9 mouse cellular contexts compared by ENCODE assay signal in the genomic region with DNA sequence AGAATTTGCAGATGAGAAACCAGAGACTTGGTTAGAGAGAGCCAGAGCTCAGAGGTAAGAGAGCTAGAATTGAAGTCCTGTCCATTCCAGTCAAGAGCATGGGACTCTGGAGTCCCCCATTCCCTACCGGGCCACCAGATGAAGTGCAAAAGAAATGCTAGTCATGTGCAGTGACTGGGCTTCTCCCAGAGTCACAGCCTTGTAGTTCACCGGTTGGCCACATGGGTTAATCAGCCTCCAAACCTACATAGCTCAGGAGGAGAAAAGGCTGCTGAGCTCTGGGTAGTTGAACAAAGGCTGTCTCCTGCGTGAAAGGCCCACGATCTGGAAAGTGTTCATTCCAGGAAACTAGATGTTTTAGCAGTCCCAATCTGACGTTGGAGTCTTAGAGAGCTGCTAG. TPM values are rescaled to one million over a fixed set of nuclear protein-coding genes. Genes with fewer than 3 reads are reported as not detected.
A peak's percentile ranks its signal among the peaks of the same experiment; 100 is the strongest.
DNase-seq lines count a peak whose midpoint lies in the region; ATAC-seq and TF ChIP-seq lines count a peak whose summit lies in the region.
"Had no signal": no experiment of that assay in that cellular context is flagged by ENCODE, and none has a peak within 500 bp of the region (broad histone marks: within the 10 kb centered on the region; RNA-seq: fewer than 3 reads in every experiment).

No protein-coding gene starts in this region.

- ATAC-seq in Patski: no peak
- no peak for ATAC-seq in hindbrain, embryonic 14.5 days (ENCODE audit: low FRiP score)

- H3K9ac ChIP-seq in hindbrain, embryonic 14.5 days: no peak overlapping the region
- H3K9ac ChIP-seq: lung, embryonic 15.5 days had no signal

- peak; percentile 61 for TF ChIP-seq CTCF in left cerebral cortex, adult 2 months (IDR thresholded peaks at IDR 0.05)
- peak; percentile 60 for TF ChIP-seq CTCF in Patski (IDR thresholded peaks at IDR 0.05)
- peak; percentile 66 for TF ChIP-seq CTCF in lung, adult 2 months (IDR thresholded peaks at IDR 0.05; ENCODE audit: insufficient read depth, low read length)

- no peaks in the 10 kb centered on the region for H3K36me3 ChIP-seq in hindbrain, embryonic 14.5 days (replicated peaks; ENCODE audit: control insufficient read depth, insufficient read depth)
- H3K36me3 ChIP-seq: lung, embryonic 15.5 days had no signal

- no peaks in the 10 kb centered on the region for H3K27me3 ChIP-seq in Patski
- H3K27me3 ChIP-seq in hindbrain, embryonic 14.5 days (ENCODE audit: control insufficient read depth, insufficient read depth, low read length): no peaks in the 10 kb centered on the region

- peaks cover 5% of the 10 kb centered on the region; the same call in 1 of the 2 replicates for H3K4me1 ChIP-seq in hindbrain, embryonic 14.5 days (replicated peaks; ENCODE audit: control insufficient read depth, insufficient read depth, low read length)
- no peaks in the 10 kb centered on the region for H3K4me1 ChIP-seq in lung, adult 2 months (ENCODE audit: control insufficient read depth, insufficient read depth, low read length)

- in situ Hi-C loops in Patski (cut with MboI; ENCODE audit: low pct_unique_long_range_greater_than_20kb): loop anchor here (10.0 kb wide), 1 partner anchor 369 kb away; no protein-coding TSS in a partner anchor

- no peak for TF ChIP-seq POLR2A in lung, adult 2 months (IDR thresholded peaks at IDR 0.05; ENCODE audit: borderline replicate concordance, extremely low read depth, low read depth, low read length)

- no peaks in the 10 kb centered on the region for H3K9me3 ChIP-seq in hindbrain, embryonic 14.5 days (ENCODE audit: control insufficient read depth, low read length)
- H3K9me3 ChIP-seq: lung, embryonic 15.5 days had no signal

- CTCF ChIA-PET in Patski (lab: Charles Lee): interaction anchor here (0.7 to 3.9 kb wide), 12 partner anchors 11 to 449 kb away, joined by 3 to 46 read pairs (median 5); no protein-coding TSS in a partner anchor

- 17% methylated on average over 5 of the region's 5 CpGs for WGBS in hindbrain, embryonic 14.5 days
- WGBS in lung, adult 2 months: 20% methylated on average over 5 of the region's 5 CpGs

- POLR2A ChIA-PET in Patski (lab: Charles Lee): interaction anchor here (0.5 to 2.1 kb wide), 2 partner anchors 369 to 380 kb away, joined by 4 to 7 read pairs; no protein-coding TSS in a partner anchor

- DNase-seq in left cerebral cortex, adult 2 months (ENCODE audit: extremely low spot score in 1 of 2, low spot score in 2 of 2): no peak
- no peak for DNase-seq in left cerebral cortex, adult 8-10 months (ENCODE audit: low spot score in 2 of 2)
- no peak for DNase-seq in Patski (ENCODE audit: low read depth, low spot score)
- peak; percentile 63 to 73 for DNase-seq in cerebellum, adult 18-20 months
- peak; percentile 64 for DNase-seq in hindbrain, embryonic 14.5 days (ENCODE audit: low spot score)
- no peak for DNase-seq in lung, adult 2 months
- peak; percentile 63 for DNase-seq in thymus, postnatal 4 days
- no peak for DNase-seq in frontal cortex, postnatal 10 days (ENCODE audit: low spot score in 2 of 2)

- intact Hi-C loops in left cerebral cortex, adult 2 months (cut with DNase I): loop anchor here (5.0 kb wide), 1 partner anchor 432 kb away; no protein-coding TSS in a partner anchor

- no peak overlapping the region for H3K27ac ChIP-seq in left cerebral cortex, adult 2 months
- no peak overlapping the region for H3K27ac ChIP-seq in hindbrain, embryonic 14.5 days
- H3K27ac ChIP-seq: lung, embryonic 15.5 days had no signal

- H3K4me3 ChIP-seq in left cerebral cortex, adult 2 months: no peak overlapping the region
- H3K4me3 ChIP-seq in hindbrain, embryonic 14.5 days (replicated peaks; ENCODE audit: low read length): no peak overlapping the region
- no peak overlapping the region for H3K4me3 ChIP-seq in lung, adult 2 months (replicated peaks; ENCODE audit: extremely low read depth, low read depth, low read length)
- H3K4me3 ChIP-seq: lung, embryonic 15.5 days had no signal

- no peak overlapping the region for H3K4me2 ChIP-seq in hindbrain, embryonic 14.5 days (replicated peaks)
- H3K4me2 ChIP-seq: lung, embryonic 15.5 days had no signal

RNA-seq across cellular contexts. Expression of a gene that starts 24.8 kb away (rescaled TPM):
- total RNA-seq in left cerebral cortex, adult 2 months (2021): 10 to 100 TPM; 29.0 to 36.4 TPM
- 10 to 100 TPM; 31.0 to 37.3 (median 34.4) TPM for total RNA-seq in left cerebral cortex, adult 8-10 months (2022)
- 0.04 TPM for polyA plus RNA-seq in Patski (2021)
- polyA plus RNA-seq in hindbrain, embryonic 14.5 days (2014; fragmentation: Nextera tagmentation; extraction: Ambion mirVana): 14.3 and 16.2 TPM in 2 replicates
- 27.0 and 28.6 TPM in 2 replicates for polyA plus RNA-seq in lung, adult 2 months (2012; rRNA removed)

Comparison
In these comparisons a context has a peak if more than half of its experiments do, and no peak if none do; other contexts are left out.
1. DNase-seq: peak in cerebellum, adult 18-20 months (2 of 2), hindbrain, embryonic 14.5 days (single experiment) and thymus, postnatal 4 days (single experiment); none in left cerebral cortex, adult 2 months (0 of 2), left cerebral cortex, adult 8-10 months (0 of 2), Patski (single experiment), lung, adult 2 months (single experiment) and frontal cortex, postnatal 10 days (0 of 2).
2. RNA of a gene that starts 24.8 kb away (polyA plus RNA-seq): 27.0 to 28.6 TPM in lung, adult 2 months and 14.3 to 16.2 TPM in hindbrain, embryonic 14.5 days; 0.04 TPM in Patski (single experiment); every median in the first group is over 10 times any median in the second.
3. Peak in every context shown above with its lines, with median percentiles within 50 percentile points of each other: CTCF ChIP-seq.